Mouse (Mus musculus) inflammation-experienced regulatory T-cells, adult 16 weeks (primary cell): ENCODE data around the gene 4930404H24Rik. TPM values are rescaled to one million over a fixed set of nuclear protein-coding genes. Genes with fewer than 3 reads are reported as not detected.

Source experiments
- polyA plus RNA-seq: library from polyadenylated mRNA; unstranded; fragments of 100-300 nt; shearing (Covaris generic); gene quantifications from one replicate; pipeline ENCODE4 v1.2.1, GENCODE M21; 2017

4930404H24Rik gene
- polyA plus RNA-seq = not detected

DNA sequence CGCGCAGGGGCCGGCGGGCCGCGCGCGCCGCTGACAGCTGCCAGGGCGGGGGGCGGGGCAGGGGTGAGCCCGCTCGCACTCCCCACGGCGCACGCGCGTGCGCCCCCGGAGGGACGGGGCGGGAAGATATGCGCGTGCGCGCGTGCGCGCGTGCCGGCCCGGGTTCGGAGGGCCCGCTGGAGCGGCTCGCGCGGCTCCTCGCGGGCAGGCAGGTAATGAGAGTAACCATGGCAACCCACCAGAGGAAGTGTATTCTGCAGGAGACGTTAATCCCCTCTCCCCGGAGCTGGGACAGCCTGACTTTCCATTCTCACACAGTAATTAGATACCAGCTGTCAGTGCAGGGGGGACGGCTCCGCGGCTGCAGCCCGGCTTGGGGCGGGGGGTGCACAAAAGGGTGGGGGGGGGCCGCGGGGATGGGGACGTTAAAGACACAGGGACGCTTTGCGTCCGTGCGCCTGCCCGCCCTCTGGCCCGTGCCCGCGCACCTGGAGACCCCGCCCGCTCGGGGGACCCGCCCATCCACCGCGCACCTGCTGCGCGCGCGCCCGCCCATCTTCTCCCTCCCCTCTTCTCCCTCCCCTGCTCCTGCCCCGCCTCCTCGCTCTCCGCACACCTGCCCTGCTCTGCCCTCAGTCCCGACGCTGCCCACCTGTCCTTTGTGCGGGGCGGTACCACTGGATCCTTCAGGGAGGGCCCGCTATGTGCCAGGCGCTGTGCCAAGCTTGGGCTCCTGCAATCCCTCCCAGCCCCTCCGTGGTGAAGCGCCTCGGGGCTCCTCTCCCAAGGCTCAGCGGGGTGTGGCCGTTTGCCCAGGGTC lies at the start of gene 4930404H24Rik:
Gene 4930404H24Rik (plus strand): TSS at position 218 of the 820 bp plus-strand sequence.

DNA sequence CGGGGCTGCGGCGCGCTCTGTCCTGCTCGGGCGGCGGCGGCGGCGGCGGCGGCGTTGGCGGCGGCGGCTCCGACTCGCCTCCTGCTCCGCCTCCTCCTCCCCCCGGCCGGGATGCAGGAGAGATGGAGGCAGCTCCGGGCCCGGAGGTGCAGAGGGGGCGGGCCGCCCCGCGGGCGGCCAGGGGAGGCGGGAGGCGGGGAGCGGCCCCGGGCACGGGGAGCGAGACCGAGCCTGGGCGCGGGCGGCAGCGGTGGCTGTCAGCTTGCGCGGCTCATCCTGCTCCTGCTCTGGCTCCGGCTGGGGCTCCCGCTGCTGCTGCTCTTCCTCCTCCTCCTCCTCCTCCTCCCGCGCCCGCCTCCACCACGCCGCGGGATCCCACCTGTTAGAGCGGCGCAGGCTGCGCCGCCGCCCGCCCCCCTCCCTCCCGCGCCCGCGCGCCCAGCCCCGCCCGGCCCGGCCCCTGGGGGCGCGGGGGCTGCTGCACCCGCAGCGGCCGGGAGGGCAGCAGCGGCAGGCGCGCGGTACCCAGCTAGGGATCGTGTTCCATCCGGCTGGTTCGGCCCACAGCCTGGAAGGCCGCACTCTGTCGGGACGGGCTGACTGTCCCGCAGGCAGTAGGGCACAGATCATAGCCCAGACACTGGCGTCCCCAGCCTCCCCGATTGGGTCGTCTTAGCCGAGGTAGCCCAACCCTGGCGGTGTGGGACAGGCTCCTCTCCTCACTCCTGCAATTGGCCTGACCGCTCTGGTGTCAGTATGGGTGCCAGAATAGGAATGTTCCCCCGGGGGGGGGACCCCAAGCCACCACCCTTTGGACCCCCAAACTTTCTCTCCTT lies 37.6 kb downstream of the 4930404H24Rik start, which contains the start of gene Nol4l:
Gene Nol4l (minus strand): TSS at position 41 of the 836 bp plus-strand sequence.

Other genes with a start within 250 kb of the 4930404H24Rik start
- 36.7 TPM for gene Kif3b, start 201.4 kb upstream of the 4930404H24Rik start, polyA plus RNA-seq
- 16.9 TPM for gene Asxl1, start 147.0 kb upstream of the 4930404H24Rik start, polyA plus RNA-seq
- 6.3 TPM for gene Nol4l, start 37.2 kb downstream of the 4930404H24Rik start, polyA plus RNA-seq
- gene Commd7, start 140.0 kb downstream of the 4930404H24Rik start, polyA plus RNA-seq = 146 TPM
- 4.5 TPM for gene Dnmt3b, start 156.7 kb downstream of the 4930404H24Rik start, polyA plus RNA-seq
- not detected for gene Dnmt3c, start 203.9 kb downstream of the 4930404H24Rik start, polyA plus RNA-seq
- gene Mapre1, start 248.5 kb downstream of the 4930404H24Rik start, polyA plus RNA-seq = 207 TPM